Mouse (Mus musculus): ENCODE data around the gene Lsm7.

Gene Lsm7

DNA sequence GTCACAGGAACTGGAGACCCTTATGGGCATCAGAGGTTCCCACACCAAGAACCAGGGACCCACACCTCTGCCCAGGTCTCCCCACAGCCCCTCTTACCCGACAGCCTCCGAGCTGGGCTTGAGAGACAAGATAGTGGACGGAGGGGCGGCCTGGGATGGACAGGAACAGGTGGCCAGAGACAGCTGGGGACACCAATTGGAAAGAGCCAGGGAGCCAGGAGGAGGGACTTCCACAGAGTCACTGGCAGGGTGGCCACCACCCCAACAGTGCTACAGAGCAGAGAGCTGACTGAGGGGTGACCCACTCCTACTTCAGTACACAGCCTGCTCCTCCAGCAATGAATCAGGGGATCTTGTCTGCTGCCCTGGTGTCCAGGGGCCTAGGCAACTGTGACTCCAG, 41.6 kb downstream of the Lsm7 start, which contains the start of gene Jsrp1:
Jsrp1 (minus strand) TSS at position 133 of the 400 bp plus-strand sequence.
- DNase-seq (ENCODE audit: low read depth) = no peak

- DNase-seq (ENCODE audit: low read depth) = no peak
These were observed 42.5 kb downstream of the Lsm7 start for GRCm38 (mm10) chr10:80812391-80813041.

DNA sequence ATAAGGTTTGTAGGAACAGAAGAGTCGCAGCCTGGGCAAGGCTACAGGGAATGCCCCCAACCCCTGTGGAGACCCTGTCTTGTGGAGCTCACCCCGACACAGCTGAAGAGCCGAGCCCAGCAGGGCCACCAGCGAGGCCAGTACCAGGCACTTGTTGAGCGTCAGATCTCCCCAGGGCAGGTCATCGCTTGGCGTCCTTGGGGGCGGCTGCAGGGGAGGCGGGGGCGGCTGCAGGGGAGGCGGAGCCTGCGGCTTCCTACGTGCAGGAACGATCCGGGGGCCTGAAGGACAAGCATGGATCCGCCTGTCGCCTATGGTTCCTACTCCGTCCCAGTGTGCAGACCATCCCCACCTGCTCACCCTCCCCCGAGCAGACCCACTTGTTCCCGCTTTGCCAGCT, 44.9 kb downstream of the Lsm7 start:
- no peak for DNase-seq (ENCODE audit: low read depth)

DNA sequence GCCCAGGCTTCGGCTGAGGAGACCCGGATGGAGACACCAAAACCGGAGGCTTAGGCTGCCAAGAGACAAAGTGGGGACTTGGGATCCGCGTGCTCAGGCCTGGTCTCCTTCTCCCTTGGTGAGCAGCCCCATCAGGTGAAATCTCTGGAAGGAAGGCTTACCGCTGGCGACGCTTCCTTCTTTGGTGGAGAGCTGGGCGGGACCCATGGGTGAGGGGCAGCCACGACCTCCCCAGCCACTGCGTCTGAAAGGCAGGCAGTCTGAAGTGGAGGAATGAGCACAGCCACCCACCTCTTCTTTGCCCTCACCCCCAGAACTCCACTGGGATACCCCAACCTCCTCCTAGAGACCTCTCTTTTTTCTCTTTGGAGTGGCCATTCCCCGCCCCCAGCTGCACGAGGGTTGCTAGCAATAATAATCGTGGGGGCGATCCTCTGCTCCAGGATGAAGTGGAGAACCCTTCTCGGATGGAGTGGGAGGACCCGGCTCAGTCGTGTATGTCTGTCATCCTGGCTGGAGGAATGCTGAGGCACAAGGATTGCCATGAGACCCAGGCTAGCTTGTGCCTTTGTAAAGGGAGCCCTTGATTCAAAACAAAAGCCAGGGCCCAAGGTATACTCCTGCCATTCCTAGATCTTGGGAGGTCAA, 45.9 kb downstream of the Lsm7 start:
- no peak for DNase-seq (ENCODE audit: low read depth)

GRCm38 (mm10) chr10:80808099-80808984, 46.7 kb downstream of the Lsm7 start:
- no peak for DNase-seq (ENCODE audit: low read depth)

- DNase-seq (ENCODE audit: low read depth) = no peak
These were observed 47.9 kb downstream of the Lsm7 start for GRCm38 (mm10) chr10:80807057-80807627.

GRCm38 (mm10) chr10:80806341-80807056, 48.5 kb downstream of the Lsm7 start:
- DNase-seq (ENCODE audit: low read depth) = no peak

GRCm38 (mm10) chr10:80805925-80806324, 49.1 kb downstream of the Lsm7 start:
- peak; percentile 72 for DNase-seq (ENCODE audit: low read depth)

DNA sequence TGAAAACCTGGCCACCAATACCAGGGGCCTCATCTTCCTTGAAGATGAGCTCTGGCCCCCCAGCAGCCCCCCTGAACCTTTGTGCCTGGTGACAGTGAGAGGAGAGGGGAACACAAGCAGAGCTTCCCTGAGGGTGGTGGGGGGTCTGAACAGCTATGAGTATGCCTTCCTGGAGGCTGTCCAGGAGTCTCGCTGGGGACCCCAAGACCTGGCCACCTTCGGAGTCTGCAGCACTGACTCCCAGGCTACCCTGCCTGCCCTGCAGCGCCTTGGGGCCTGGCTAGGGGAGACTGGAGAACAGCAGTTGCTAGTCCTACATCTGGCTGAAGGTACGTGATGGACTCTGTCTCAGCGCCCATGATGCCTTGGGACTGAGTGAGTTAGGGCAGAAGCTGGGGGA, 49.7 kb downstream of the Lsm7 start:
- DNase-seq (ENCODE audit: low read depth) = no peak

DNA sequence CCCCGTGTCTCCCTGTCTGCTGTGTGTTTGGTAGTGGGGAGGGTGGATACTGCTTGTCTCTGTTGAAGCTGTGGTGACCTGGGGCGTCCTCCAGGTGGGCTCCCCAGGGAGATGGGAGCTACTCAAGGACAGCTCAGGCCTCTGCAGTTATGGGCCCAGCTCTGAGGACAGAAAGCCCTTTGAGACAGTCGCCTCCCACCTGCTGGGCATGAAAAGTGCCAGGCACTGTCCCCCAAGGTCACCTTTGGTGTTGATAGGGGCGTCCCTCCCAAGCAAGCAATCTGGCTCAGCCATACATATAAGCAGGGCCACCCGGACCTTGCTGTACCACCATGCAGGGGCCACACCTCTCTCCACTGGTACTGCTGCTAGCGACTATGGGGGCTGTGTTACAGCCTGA, 50.1 kb downstream of the Lsm7 start, which contains the start of gene Amh:
Amh (plus strand) TSS at position 328 of the 400 bp plus-strand sequence.
- DNase-seq (ENCODE audit: low read depth) = no peak

GRCm38 (mm10) chr10:80804340-80804739, 50.7 kb downstream of the Lsm7 start:
- DNase-seq (ENCODE audit: low read depth) = no peak

GRCm38 (mm10) chr10:80802996-80803395, 52.0 kb downstream of the Lsm7 start:
- DNase-seq (ENCODE audit: low read depth) = no peak

Measured in NIH3T3 (cell line).